Comparison of ENCODE assay signal across 9 mouse cellular contexts in the genomic region with DNA sequence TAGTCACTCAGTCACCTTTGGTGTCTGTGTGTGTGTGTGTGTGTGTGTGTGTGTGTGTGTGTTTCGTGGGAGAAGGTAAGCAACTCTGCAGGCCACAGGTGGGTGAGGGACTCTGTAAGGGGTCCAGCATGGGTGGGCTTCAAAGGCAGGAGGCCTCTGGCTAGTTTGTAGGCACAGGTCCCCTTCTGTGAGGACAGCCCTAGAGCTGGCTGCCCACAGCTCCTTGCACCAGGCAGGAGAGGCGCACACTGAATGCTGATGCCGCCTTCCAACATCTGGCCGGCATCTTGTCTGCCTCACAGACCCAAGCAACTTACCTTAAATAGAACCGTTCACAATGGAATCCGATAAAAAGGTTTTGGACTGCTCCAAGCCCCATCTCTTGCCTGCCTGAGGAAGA. TPM values are rescaled to one million over a fixed set of nuclear protein-coding genes. Genes with fewer than 3 reads are reported as not detected.
A peak's percentile ranks its signal among the peaks of the same experiment; 100 is the strongest.
DNase-seq lines count a peak whose midpoint lies in the region; ATAC-seq and TF ChIP-seq lines count a peak whose summit lies in the region.
"Had no signal": no experiment of that assay in that cellular context is flagged by ENCODE, and none has a peak within 500 bp of the region (broad histone marks: within the 10 kb centered on the region; RNA-seq: fewer than 3 reads in every experiment).

No protein-coding gene starts in this region.

- H3K4me1 ChIP-seq in heart, embryonic 13.5 days, result peaks cover 79% of the 10 kb centered on the region
- peaks cover 82% of the 10 kb centered on the region for H3K4me1 ChIP-seq in midbrain, embryonic 10.5 days
- H3K4me1 ChIP-seq in midbrain, embryonic 15.5 days, result peaks cover 68% of the 10 kb centered on the region
- H3K4me1 ChIP-seq in hindbrain, postnatal 0 days (ENCODE audit: insufficient read depth, low read length), result peaks cover 44% of the 10 kb centered on the region
- peaks cover 63% of the 10 kb centered on the region for H3K4me1 ChIP-seq in stomach, embryonic 15.5 days

- no peaks in the 10 kb centered on the region for H3K27me3 ChIP-seq in heart, embryonic 13.5 days (replicated peaks)
- no peaks in the 10 kb centered on the region for H3K27me3 ChIP-seq in midbrain, embryonic 10.5 days (ENCODE audit: low read depth, poor library complexity, severe bottlenecking)
- H3K27me3 ChIP-seq in midbrain, embryonic 15.5 days (replicated peaks), result no peaks in the 10 kb centered on the region
- no peaks in the 10 kb centered on the region for H3K27me3 ChIP-seq in hindbrain, postnatal 0 days (ENCODE audit: insufficient read depth, low read length)
- no peaks in the 10 kb centered on the region for H3K27me3 ChIP-seq in stomach, embryonic 15.5 days (replicated peaks)

- no peak for DNase-seq in heart, postnatal 25 days (ENCODE audit: low spot score)
- no peak for DNase-seq in midbrain, embryonic 10.5 days (ENCODE audit: low spot score)
- no peak for DNase-seq in hindbrain, postnatal 0 days (ENCODE audit: low spot score)
- no peak for DNase-seq in adrenal gland, postnatal 4 days (ENCODE audit: low spot score in 2 of 2)

- H3K4me2 ChIP-seq in heart, embryonic 13.5 days, result peak overlapping the region; percentile 51
- H3K4me2 ChIP-seq in midbrain, embryonic 15.5 days, result no peak overlapping the region
- H3K4me2 ChIP-seq in hindbrain, postnatal 0 days (ENCODE audit: low read depth, low read length), result no peak overlapping the region; the same call in 1 of the 2 replicates
- no peak overlapping the region for H3K4me2 ChIP-seq in stomach, embryonic 15.5 days

- H3K36me3 ChIP-seq in heart, embryonic 13.5 days, result peaks cover 25% of the 10 kb centered on the region
- H3K36me3 ChIP-seq in midbrain, embryonic 10.5 days, result peaks cover 23% of the 10 kb centered on the region
- no peaks in the 10 kb centered on the region; the same call in 1 of the 2 replicates for H3K36me3 ChIP-seq in midbrain, embryonic 15.5 days (replicated peaks)
- peaks cover 11% of the 10 kb centered on the region; the same call in 1 of the 2 replicates for H3K36me3 ChIP-seq in hindbrain, postnatal 0 days (ENCODE audit: insufficient read depth, low read length)
- peaks cover 19% of the 10 kb centered on the region for H3K36me3 ChIP-seq in stomach, embryonic 15.5 days

- H3K9me3 ChIP-seq in heart, embryonic 13.5 days, result no peaks in the 10 kb centered on the region
- no peaks in the 10 kb centered on the region for H3K9me3 ChIP-seq in midbrain, embryonic 10.5 days (replicated peaks)
- H3K9me3 ChIP-seq in midbrain, embryonic 15.5 days, result no peaks in the 10 kb centered on the region
- H3K9me3 ChIP-seq in hindbrain, postnatal 0 days (ENCODE audit: low read length), result no peaks in the 10 kb centered on the region
- H3K9me3 ChIP-seq in stomach, embryonic 15.5 days, result no peaks in the 10 kb centered on the region

- H3K4me3 ChIP-seq in heart, embryonic 13.5 days, result no peak overlapping the region
- H3K4me3 ChIP-seq in midbrain, embryonic 10.5 days, result no peak overlapping the region
- no peak overlapping the region for H3K4me3 ChIP-seq in midbrain, embryonic 15.5 days
- H3K4me3 ChIP-seq in hindbrain, postnatal 0 days (ENCODE audit: low read length), result no peak overlapping the region
- H3K4me3 ChIP-seq in stomach, embryonic 15.5 days (replicated peaks), result no peak overlapping the region

- peak overlapping the region; percentile 64 for H3K9ac ChIP-seq in heart, embryonic 13.5 days
- no peak overlapping the region for H3K9ac ChIP-seq in midbrain, embryonic 15.5 days
- peak overlapping the region; percentile 2; the same call in 1 of the 2 replicates for H3K9ac ChIP-seq in hindbrain, postnatal 0 days (replicated peaks; ENCODE audit: low read length)
- H3K9ac ChIP-seq in stomach, embryonic 15.5 days, result no peak overlapping the region

- 33% methylated on average over 6 of the region's 6 CpGs for WGBS in heart, embryonic 13.5 days
- WGBS in midbrain, embryonic 10.5 days, result 75% methylated on average over 6 of the region's 6 CpGs
- WGBS in midbrain, embryonic 15.5 days, result 74% methylated on average over 6 of the region's 6 CpGs
- WGBS in hindbrain, postnatal 0 days, result 65% methylated on average over 6 of the region's 6 CpGs
- 61% methylated on average over 6 of the region's 6 CpGs for WGBS in stomach, embryonic 15.5 days

- no peak for ATAC-seq in heart, embryonic 13.5 days (ENCODE audit: extremely low read depth, insufficient number of reproducible peaks, low FRiP score, low TSS enrichment)
- ATAC-seq in midbrain, embryonic 15.5 days (replicated peaks), result no peak
- ATAC-seq in hindbrain, postnatal 0 days, result no peak
- no peak for ATAC-seq in stomach, embryonic 15.5 days (ENCODE audit: insufficient read depth, low FRiP score, low read depth)

- peak overlapping the region; percentile 93 for H3K27ac ChIP-seq in heart, embryonic 13.5 days (replicated peaks)
- H3K27ac ChIP-seq in midbrain, embryonic 10.5 days (replicated peaks), result peak overlapping the region; percentile 75
- H3K27ac ChIP-seq in midbrain, embryonic 15.5 days, result no peak overlapping the region
- peak overlapping the region; percentile 71; the same call in 1 of the 2 replicates for H3K27ac ChIP-seq in hindbrain, postnatal 0 days
- peak overlapping the region; percentile 75 for H3K27ac ChIP-seq in stomach, embryonic 15.5 days
- H3K27ac ChIP-seq: macrophage had no signal

- intact Hi-C loops in heart, postnatal 25 days (cut with DNase I), result loop anchor here (5.0 kb wide), 1 partner anchor 137 kb away; no protein-coding TSS in a partner anchor

- TF ChIP-seq CTCF in hindbrain, postnatal 0 days (IDR thresholded peaks at IDR 0.05; ENCODE audit: low read depth), result no peak

RNA-seq across cellular contexts. Expression of a gene that starts 12.2 kb away (rescaled TPM):
- 0.56 and 0.57 TPM in 2 replicates for polyA plus RNA-seq in heart, embryonic 13.5 days (2015; fragmentation: Nextera tagmentation; extraction: Ambion mirVana)
- total RNA-seq in heart, postnatal 25 days (2021), result under 1 TPM in 1 of 2 experiments, not detected in 1; 0.53 TPM
- polyA plus RNA-seq in midbrain, embryonic 10.5 days (2016; fragmentation: Nextera tagmentation; extraction: Ambion mirVana), result 0.99 and 1.7 TPM in 2 replicates
- polyA plus RNA-seq in midbrain, embryonic 15.5 days (2015; fragmentation: Nextera tagmentation; extraction: Ambion mirVana), result 3.0 and 5.0 TPM in 2 replicates
- total RNA-seq in hindbrain, postnatal 0 days (2014; rRNA removed), result 6.2 and 6.9 TPM in 2 replicates
- polyA plus RNA-seq in hindbrain, postnatal 0 days (2015; fragmentation: Nextera tagmentation; extraction: Ambion mirVana), result 9.6 and 11.9 TPM in 2 replicates
- polyA plus RNA-seq in stomach, embryonic 15.5 days (2015; fragmentation: Nextera tagmentation; extraction: Ambion mirVana), result 6.8 and 7.8 TPM in 2 replicates
- total RNA-seq in adrenal gland, postnatal 4 days (2021), result 1 to 10 TPM; 2.3 to 5.2 TPM
- polyA plus RNA-seq: macrophage had no signal

RNA-seq across cellular contexts. Expression of a gene that starts 12.6 kb away (rescaled TPM):
- 0.14 and 0.28 TPM in 2 replicates for polyA plus RNA-seq in heart, embryonic 13.5 days (2015; fragmentation: Nextera tagmentation; extraction: Ambion mirVana)
- under 1 TPM in 1 of 2 experiments, not detected in 1; 0.22 TPM for total RNA-seq in heart, postnatal 25 days (2021)
- polyA plus RNA-seq in midbrain, embryonic 10.5 days (2016; fragmentation: Nextera tagmentation; extraction: Ambion mirVana), result 0.17 and 0.35 TPM in 2 replicates
- 1.3 and 2.0 TPM in 2 replicates for polyA plus RNA-seq in midbrain, embryonic 15.5 days (2015; fragmentation: Nextera tagmentation; extraction: Ambion mirVana)
- 7.0 and 7.3 TPM in 2 replicates for total RNA-seq in hindbrain, postnatal 0 days (2014; rRNA removed)
- polyA plus RNA-seq in hindbrain, postnatal 0 days (2015; fragmentation: Nextera tagmentation; extraction: Ambion mirVana), result 4.5 and 5.5 TPM in 2 replicates
- 0.13 and 0.23 TPM in 2 replicates for polyA plus RNA-seq in stomach, embryonic 15.5 days (2015; fragmentation: Nextera tagmentation; extraction: Ambion mirVana)
- total RNA-seq in adrenal gland, postnatal 4 days (2021), result under 1 TPM in 1 of 2 experiments, not detected in 1; 0.31 TPM
- polyA plus RNA-seq: macrophage; thymus, postnatal 0 days had no signal

RNA-seq across cellular contexts. Expression of a gene that starts 40.9 kb away (rescaled TPM):
- 2.3 and 2.6 TPM in 2 replicates for polyA plus RNA-seq in heart, embryonic 13.5 days (2015; fragmentation: Nextera tagmentation; extraction: Ambion mirVana)
- 10 to 100 TPM; 10.8 to 20.1 TPM for total RNA-seq in heart, postnatal 25 days (2021)
- polyA plus RNA-seq in midbrain, embryonic 10.5 days (2016; fragmentation: Nextera tagmentation; extraction: Ambion mirVana), result 2.6 and 3.0 TPM in 2 replicates
- 1.6 and 2.0 TPM in 2 replicates for polyA plus RNA-seq in midbrain, embryonic 15.5 days (2015; fragmentation: Nextera tagmentation; extraction: Ambion mirVana)
- 7.2 and 11.7 TPM in 2 replicates for total RNA-seq in hindbrain, postnatal 0 days (2014; rRNA removed)
- 4.7 and 5.8 TPM in 2 replicates for polyA plus RNA-seq in hindbrain, postnatal 0 days (2015; fragmentation: Nextera tagmentation; extraction: Ambion mirVana)
- polyA plus RNA-seq in stomach, embryonic 15.5 days (2015; fragmentation: Nextera tagmentation; extraction: Ambion mirVana), result 5.0 and 8.6 TPM in 2 replicates
- total RNA-seq in adrenal gland, postnatal 4 days (2021), result 10 to 100 TPM; 24.8 to 25.2 TPM

Comparison
In these comparisons a context has a peak if more than half of its experiments do, and no peak if none do; other contexts are left out.
1. H3K9ac ChIP-seq: peak in heart, embryonic 13.5 days (single experiment) and hindbrain, postnatal 0 days (single experiment); none in midbrain, embryonic 15.5 days (single experiment) and stomach, embryonic 15.5 days (single experiment).